Mouse (Mus musculus) erythroblast, embryonic 14.5 days (primary cell): Measurements from ENCODE around the gene Gclc.

Experiments
- GATA1 ChIP-seq: IDR thresholded peaks from 2 replicates; pipeline ENCODE4 v1.6.1; 2012; ENCODE audit warnings: low read length, inconsistent platforms, mixed read lengths
- TAL1 ChIP-seq: IDR thresholded peaks from 3 replicates; pipeline ENCODE4 v1.6.1; 2012; ENCODE audit warnings: low read length, inconsistent platforms, mixed read lengths

- TF ChIP-seq GATA1 (no peak), TAL1 (no peak)
These were observed 45.4 kb upstream of the Gclc start for GRCm38 (mm10) chr9:77708950-77709349.
